Mouse (Mus musculus) effector memory CD4-positive, alpha-beta T cell, adult 7 months (primary cell): Measurements from ENCODE around the gene Stil. TPM values are rescaled to one million over a fixed set of nuclear protein-coding genes. Genes with fewer than 3 reads are reported as not detected.

Experiments used
- polyA plus RNA-seq: library from polyadenylated mRNA; unstranded; fragments of 100-300 nt; shearing (Covaris generic); gene quantifications from one replicate; pipeline ENCODE4 v1.2.1, GENCODE M21; 2017

Gene Stil
- polyA plus RNA-seq, result 0.30 TPM

GRCm38 (mm10) chr4:114999773-115000428, at the start of gene Stil:
Gene Stil, plus strand, starts transcription at chr4:115000159.

GRCm38 (mm10) chr4:114986591-114987432, 13.1 kb upstream of the Stil start, which contains the start of gene Cmpk1:
Gene Cmpk1, minus strand, starts transcription at chr4:114987241.

GRCm38 (mm10) chr4:115056371-115056920, 56.5 kb downstream of the Stil start, which contains the start of gene Tal1:
Gene Tal1, plus strand, starts transcription at chr4:115056426.

GRCm38 (mm10) chr4:115088611-115089338, 88.8 kb downstream of the Stil start, which contains the start of gene Pdzk1ip1:
Gene Pdzk1ip1, plus strand, starts transcription at chr4:115088708.

Other genes with a start within 250 kb of the Stil start
- not detected for gene Gm12830, start 178.4 kb upstream of the Stil start, polyA plus RNA-seq
- gene Foxd2, start 91.3 kb upstream of the Stil start, polyA plus RNA-seq, result 2.6 TPM
- gene Foxe3, start 74.1 kb upstream of the Stil start, polyA plus RNA-seq, result not detected
- 89.1 TPM for gene Cmpk1, start 12.9 kb upstream of the Stil start, polyA plus RNA-seq
- not detected for gene Tal1, start 56.3 kb downstream of the Stil start, polyA plus RNA-seq
- gene Pdzk1ip1, start 88.5 kb downstream of the Stil start, polyA plus RNA-seq, result 0.48 TPM
- 0.18 TPM for gene Cyp4x1, start 134.1 kb downstream of the Stil start, polyA plus RNA-seq
- not detected for gene Cyp4a29, start 241.9 kb downstream of the Stil start, polyA plus RNA-seq